Mouse (Mus musculus) lung, embryonic 15.5 days (tissue): ENCODE measurements at regions not wholly inside any gene's neighbourhood (a gene's known extent, or its start where the extent isn't known, plus 50 kb on each side); places are given as distances from the start of the nearest gene placed in this dataset.
"Not testable (repeated sequence)": the region's sequence is repeated elsewhere in the genome, so short reads cannot be mapped to it uniquely, and the experiment has no call there.

Experiments
- ATAC-seq: fragments of 200-750 bp; cut with Nextera tagmentation; 2 replicates; pipeline ENCODE4 v1.8.0; 2017; ENCODE audit warnings: moderate number of reproducible peaks, borderline replicate concordance; ENCODE audit not compliant: low FRiP score, low TSS enrichment; ENCODE audit errors: extremely low read depth
- H3K27ac ChIP-seq: fragments of 300-500 bp; sonication (generic); 2 replicates; pipeline ENCODE4 v1.5.1; 2015; ENCODE audit warnings: moderate library complexity, mild to moderate bottlenecking, inconsistent platforms
- H3K27me3 ChIP-seq: fragments of 300-500 bp; sonication (generic); 2 replicates; pipeline ENCODE4 v1.6.1; 2015; ENCODE audit warnings: inconsistent platforms
- H3K36me3 ChIP-seq: fragments of 300-500 bp; sonication (generic); 2 replicates; pipeline ENCODE4 v1.6.1; 2015; ENCODE audit warnings: inconsistent platforms
- H3K4me1 ChIP-seq: fragments of 300-500 bp; sonication (generic); 2 replicates; pipeline ENCODE4 v1.6.1; 2015; ENCODE audit warnings: inconsistent platforms
- H3K4me2 ChIP-seq: fragments of 300-500 bp; sonication (generic); 2 replicates; pipeline ENCODE4 v1.6.1; 2015; ENCODE audit warnings: inconsistent platforms, mild to moderate bottlenecking, moderate library complexity
- H3K4me3 ChIP-seq: fragments of 300-500 bp; sonication (generic); 2 replicates; pipeline ENCODE4 v1.5.1; 2015; ENCODE audit warnings: mild to moderate bottlenecking, inconsistent platforms
- H3K9ac ChIP-seq: fragments of 300-500 bp; sonication (generic); 2 replicates; pipeline ENCODE4 v1.6.1; 2015; ENCODE audit warnings: inconsistent platforms
- H3K9me3 ChIP-seq: fragments of 300-500 bp; sonication (generic); 2 replicates; pipeline ENCODE4 v1.6.1; 2016; ENCODE audit warnings: inconsistent platforms
- WGBS: fragments of 180-500 bp; shearing (Covaris S2); methylation state at CpG from one replicate; pipeline ENCODE4 v1.1.7; 2015; 5-methylcytosine and 5-hydroxymethylcytosine counted together

GRCm38 (mm10) chr10:81996742-81997536 is 51.0 kb upstream of the Zfp873 start:
- H3K4me1 ChIP-seq, H3K9me3 ChIP-seq, H3K9ac ChIP-seq, H3K27me3 ChIP-seq, H3K27ac ChIP-seq: not testable (repeated sequence)
- ATAC-seq: peak; percentile 99
- H3K36me3 ChIP-seq: peaks cover 11% of the 10 kb centered on the region; the same call in 1 of the 2 replicates
- H3K4me3 ChIP-seq: peak overlapping the region; percentile 35
- peak overlapping the region; percentile 46 for H3K4me2 ChIP-seq
- WGBS: 2% methylated on average over 14 of the region's 48 CpGs
